Comparison of ENCODE assay signal across 1 mouse cellular context in the genomic region with DNA sequence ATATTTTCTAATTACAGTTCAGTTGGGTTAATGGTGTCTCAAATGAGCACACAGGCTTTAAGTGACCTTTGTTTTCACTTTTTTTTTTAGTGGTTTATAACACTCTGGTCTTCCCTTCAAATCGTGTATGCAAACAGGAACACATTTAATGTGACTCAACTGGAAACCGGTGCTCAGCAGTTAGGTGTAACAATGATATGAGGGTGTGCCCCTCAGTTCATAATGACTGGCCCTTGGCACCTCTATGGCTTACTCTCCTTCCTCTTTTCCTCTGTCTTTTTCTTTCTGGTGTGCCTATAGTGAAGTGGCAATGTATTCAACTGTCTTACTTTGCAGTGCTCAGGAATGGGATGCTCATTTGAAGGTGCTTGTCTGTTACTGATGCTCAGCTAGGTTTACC.
TF ChIP-seq lines count a peak whose summit lies in the region.

No protein-coding gene starts in this region.

TF ChIP-seq in CH12.LX, 34 proteins besides CTCF, POLR2A, EP300 and RAD21 (continued from another document):
- TF ChIP-seq CHD1 (IDR thresholded peaks at IDR 0.05; ENCODE audit: low read depth, low read length), result no peak
- TF ChIP-seq ELF1 (IDR thresholded peaks at IDR 0.05; ENCODE audit: low read depth, low read length), result no peak
- no peak for TF ChIP-seq NRF1 (IDR thresholded peaks at IDR 0.05; ENCODE audit: low read depth, low read length)
- TF ChIP-seq GABPA (IDR thresholded peaks at IDR 0.05; ENCODE audit: insufficient replicate concordance, low read depth, low read length), result no peak
